Mouse (Mus musculus): ENCODE measurements around the gene Dmbx1. TPM values are rescaled to one million over a fixed set of nuclear protein-coding genes. Genes with fewer than 3 reads are reported as not detected.

Dmbx1 gene
- polyA plus RNA-seq, 1 experiment from 2014 or later: not detected

GRCm38 (mm10) chr4:115908641-115909040, 31.1 kb downstream of the Dmbx1 start:
- 23% methylated on average over 7 of the region's 7 CpGs for WGBS (ENCODE audit: insufficient replicate concordance)
- Histone ChIP-seq H3K4me1 (replicated peaks) (no peaks in the 10 kb centered on the region), H3K9me3 (replicated peaks) (no peaks in the 10 kb centered on the region), H3K4me3 (replicated peaks) (no peak overlapping the region), H3K27ac (replicated peaks) (no peak overlapping the region), H3K36me3 (replicated peaks) (no peaks in the 10 kb centered on the region), H3K4me2 (no peak overlapping the region), H3K27me3 (peaks cover 85% of the 10 kb centered on the region), H3K9ac (no peak overlapping the region)
- ATAC-seq (ENCODE audit: insufficient read depth): no peak

GRCm38 (mm10) chr4:115907994-115908393, 31.7 kb downstream of the Dmbx1 start:
- 11% methylated on average over 1 of the region's 1 CpGs for WGBS (ENCODE audit: insufficient replicate concordance)
- H3K4me3 ChIP-seq (replicated peaks): no peak overlapping the region
- no peaks in the 10 kb centered on the region for H3K36me3 ChIP-seq (replicated peaks)
- no peak overlapping the region for H3K9ac ChIP-seq
- no peak for ATAC-seq (ENCODE audit: insufficient read depth)
- H3K27ac ChIP-seq (replicated peaks): no peak overlapping the region
- no peaks in the 10 kb centered on the region for H3K4me1 ChIP-seq (replicated peaks)
- no peak overlapping the region for H3K4me2 ChIP-seq
- H3K27me3 ChIP-seq: peaks cover 86% of the 10 kb centered on the region
- no peaks in the 10 kb centered on the region for H3K9me3 ChIP-seq (replicated peaks)

- Histone ChIP-seq H3K4me1 (replicated peaks) (no peaks in the 10 kb centered on the region), H3K9ac (no peak overlapping the region), H3K36me3 (replicated peaks) (no peaks in the 10 kb centered on the region), H3K27me3 (peaks cover 88% of the 10 kb centered on the region), H3K4me2 (no peak overlapping the region), H3K4me3 (replicated peaks) (no peak overlapping the region), H3K9me3 (replicated peaks) (no peaks in the 10 kb centered on the region), H3K27ac (replicated peaks) (no peak overlapping the region)
- 61% methylated on average over 3 of the region's 3 CpGs for WGBS (ENCODE audit: insufficient replicate concordance)
- no peak for ATAC-seq (ENCODE audit: insufficient read depth)
Measured at GRCm38 (mm10) chr4:115906791-115907190, 32.9 kb downstream of the Dmbx1 start.

DNA sequence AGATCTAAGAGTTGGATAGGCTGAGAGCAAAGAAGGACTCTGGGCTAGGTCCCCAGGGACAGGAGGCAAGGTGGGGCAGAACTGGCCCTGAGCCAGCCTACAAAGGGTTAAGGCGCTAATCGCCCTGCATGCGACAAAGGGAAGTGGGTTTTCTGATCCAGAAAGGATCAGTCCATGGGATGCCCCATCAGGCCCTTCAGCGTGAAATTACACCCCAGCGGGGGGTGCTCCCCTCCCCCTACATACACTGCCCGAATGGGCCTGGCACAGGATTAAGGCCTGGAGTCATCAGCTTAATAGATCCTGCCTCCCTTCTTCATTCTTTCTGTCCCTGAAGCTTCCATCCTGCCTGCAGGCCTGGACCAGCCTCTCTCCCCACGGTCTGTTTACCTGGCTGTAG, 34.0 kb downstream of the Dmbx1 start:
- no peak overlapping the region for H3K27ac ChIP-seq (replicated peaks)
- no peaks in the 10 kb centered on the region for H3K4me1 ChIP-seq (replicated peaks)
- no peaks in the 10 kb centered on the region for H3K36me3 ChIP-seq (replicated peaks)
- peaks cover 89% of the 10 kb centered on the region for H3K27me3 ChIP-seq
- WGBS (ENCODE audit: insufficient replicate concordance): 13% methylated on average over 7 of the region's 7 CpGs
- H3K4me2 ChIP-seq: no peak overlapping the region
- H3K9ac ChIP-seq: no peak overlapping the region
- no peaks in the 10 kb centered on the region for H3K9me3 ChIP-seq (replicated peaks)
- H3K4me3 ChIP-seq (replicated peaks): no peak overlapping the region
- ATAC-seq (ENCODE audit: insufficient read depth): no peak

DNA sequence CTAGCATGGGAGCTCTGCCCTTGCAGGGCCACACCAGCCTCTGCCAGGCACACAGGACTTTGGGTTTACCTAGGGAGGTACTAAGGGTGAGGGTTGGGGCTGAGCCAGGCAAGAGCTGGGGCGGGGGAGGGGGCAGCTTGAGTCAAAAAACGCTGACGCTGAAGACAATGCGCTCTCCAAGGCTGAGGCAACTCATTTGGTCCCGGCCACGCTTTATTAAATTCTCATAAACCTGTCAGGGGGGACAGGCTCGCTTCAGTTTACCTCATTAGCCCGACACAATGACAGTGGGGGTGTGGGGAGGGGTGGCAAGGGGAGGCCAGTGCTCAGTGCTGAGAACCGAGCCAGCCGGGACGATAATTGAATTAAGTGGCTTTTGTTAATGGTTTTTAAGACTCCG, 35.4 kb downstream of the Dmbx1 start:
- H3K9me3 ChIP-seq (replicated peaks): no peaks in the 10 kb centered on the region
- no peak overlapping the region for H3K4me3 ChIP-seq (replicated peaks)
- no peak for ATAC-seq (ENCODE audit: insufficient read depth)
- H3K27ac ChIP-seq (replicated peaks): no peak overlapping the region
- WGBS (ENCODE audit: insufficient replicate concordance): 27% methylated on average over 12 of the region's 12 CpGs
- no peaks in the 10 kb centered on the region for H3K4me1 ChIP-seq (replicated peaks)
- H3K9ac ChIP-seq: no peak overlapping the region
- H3K4me2 ChIP-seq: no peak overlapping the region
- H3K36me3 ChIP-seq (replicated peaks): no peaks in the 10 kb centered on the region
- peaks cover 95% of the 10 kb centered on the region for H3K27me3 ChIP-seq

- Histone ChIP-seq H3K4me2 (no peak overlapping the region), H3K4me1 (replicated peaks) (no peaks in the 10 kb centered on the region; the same call in 1 of the 2 replicates)
Measured at GRCm38 (mm10) chr4:115902816-115903215, 36.9 kb downstream of the Dmbx1 start.

GRCm38 (mm10) chr4:115897901-115898631, 41.7 kb downstream of the Dmbx1 start:
- Histone ChIP-seq H3K4me3 (replicated peaks) (peak overlapping the region; percentile 21), H3K36me3 (replicated peaks) (no peaks in the 10 kb centered on the region), H3K9me3 (replicated peaks) (no peaks in the 10 kb centered on the region), H3K4me2 (peak overlapping the region; percentile 44), H3K9ac (no peak overlapping the region), H3K27ac (replicated peaks) (no peak overlapping the region), H3K4me1 (replicated peaks) (no peaks in the 10 kb centered on the region; the same call in 1 of the 2 replicates), H3K27me3 (peaks cover 91% of the 10 kb centered on the region)
- ATAC-seq (ENCODE audit: insufficient read depth): no peak
- 2% methylated on average over 56 of the region's 56 CpGs for WGBS (ENCODE audit: insufficient replicate concordance)

More at GRCm38 (mm10) chr4:115902816-115903215, 36.9 kb downstream of the Dmbx1 start:
- Histone ChIP-seq H3K4me3 (replicated peaks) (no peak overlapping the region), H3K9ac (no peak overlapping the region), H3K9me3 (replicated peaks) (no peaks in the 10 kb centered on the region), H3K27me3 (peaks cover 95% of the 10 kb centered on the region), H3K36me3 (replicated peaks) (no peaks in the 10 kb centered on the region), H3K27ac (replicated peaks) (no peak overlapping the region)
- 19% methylated on average over 5 of the region's 5 CpGs for WGBS (ENCODE audit: insufficient replicate concordance)
- ATAC-seq (ENCODE audit: insufficient read depth): no peak

- Histone ChIP-seq H3K4me1 (replicated peaks) (no peaks in the 10 kb centered on the region; the same call in 1 of the 2 replicates), H3K36me3 (replicated peaks) (no peaks in the 10 kb centered on the region), H3K4me3 (replicated peaks) (no peak overlapping the region), H3K4me2 (no peak overlapping the region), H3K27me3 (peaks cover 91% of the 10 kb centered on the region), H3K9ac (no peak overlapping the region), H3K9me3 (replicated peaks) (no peaks in the 10 kb centered on the region), H3K27ac (replicated peaks) (no peak overlapping the region)
- no peak for ATAC-seq (ENCODE audit: insufficient read depth)
- 26% methylated on average over 3 of the region's 3 CpGs for WGBS (ENCODE audit: insufficient replicate concordance)
Measured at GRCm38 (mm10) chr4:115894281-115894680, 45.4 kb downstream of the Dmbx1 start.

DNA sequence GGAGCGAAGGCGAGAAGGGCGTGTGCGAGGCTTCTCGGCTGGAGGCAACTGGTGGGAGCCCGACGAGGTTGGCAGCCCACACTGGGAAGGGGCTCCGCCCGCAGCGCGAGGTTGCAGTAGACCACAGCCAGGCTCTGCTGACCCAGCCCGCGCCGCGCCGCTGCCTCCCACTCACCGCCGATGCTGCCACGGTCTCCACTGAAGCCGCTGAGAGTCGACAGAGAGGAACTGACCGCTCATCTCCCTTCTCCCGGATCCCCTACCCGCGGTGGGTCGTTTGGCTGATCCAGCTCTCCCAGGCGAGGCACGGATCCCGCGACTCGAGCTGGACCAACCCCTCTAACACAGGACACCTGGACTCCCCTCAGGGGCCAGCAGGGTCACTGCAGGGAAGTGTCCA, 49.2 kb downstream of the Dmbx1 start, which contains the start of gene 6430628N08Rik:
Gene 6430628N08Rik (plus strand): TSS at position 113 of the 400 bp plus-strand sequence.
- H3K4me3 ChIP-seq (replicated peaks): no peak within 1 kb of the TSS
- H3K9me3 ChIP-seq (replicated peaks): no peaks in the 10 kb centered on the region
- peaks cover 80% of the 10 kb centered on the region for H3K27me3 ChIP-seq

DNA sequence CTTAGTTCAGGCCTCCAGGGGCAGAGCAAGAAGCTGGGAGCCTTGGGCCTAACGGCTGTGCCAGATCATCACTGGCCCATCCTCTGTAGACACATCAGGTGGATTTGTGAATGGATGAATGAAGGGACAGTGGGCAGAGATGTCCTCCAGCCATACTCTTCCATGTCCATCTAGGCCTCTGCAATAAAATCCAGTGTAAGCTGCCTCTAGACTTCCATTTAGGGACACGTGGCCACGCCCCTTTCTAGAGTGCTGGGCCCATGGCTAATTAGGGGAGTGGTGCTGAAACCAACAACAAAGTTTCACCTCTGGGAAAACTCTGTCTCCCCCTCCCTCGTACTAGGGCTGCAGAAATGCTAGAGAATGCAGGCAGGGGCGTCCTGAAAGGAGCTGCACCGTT, 49.7 kb downstream of the Dmbx1 start:
- no peak for ATAC-seq (ENCODE audit: insufficient read depth)
- peaks cover 75% of the 10 kb centered on the region for H3K27me3 ChIP-seq
- H3K27ac ChIP-seq (replicated peaks): no peak overlapping the region
- no peaks in the 10 kb centered on the region for H3K36me3 ChIP-seq (replicated peaks)
- no peaks in the 10 kb centered on the region for H3K4me1 ChIP-seq (replicated peaks)
- no peaks in the 10 kb centered on the region for H3K9me3 ChIP-seq (replicated peaks)
- no peak overlapping the region for H3K4me3 ChIP-seq (replicated peaks)
- no peak overlapping the region for H3K9ac ChIP-seq
- peak overlapping the region; percentile 25 for H3K4me2 ChIP-seq
- WGBS (ENCODE audit: insufficient replicate concordance): 18% methylated on average over 6 of the region's 6 CpGs

More for the DNA sequence above, 49.2 kb downstream of the Dmbx1 start, which contains the start of gene 6430628N08Rik:
- H3K27ac ChIP-seq (replicated peaks): no peak within 1 kb of the TSS
- ATAC-seq (ENCODE audit: insufficient read depth): no peak
- no peaks in the 10 kb centered on the region for H3K4me1 ChIP-seq (replicated peaks)
- no peak within 1 kb of the TSS for H3K9ac ChIP-seq
- H3K4me2 ChIP-seq: peak within 1 kb of the TSS; percentile 25
- WGBS (ENCODE audit: insufficient replicate concordance): 4% methylated on average over 31 of the region's 31 CpGs
- H3K36me3 ChIP-seq (replicated peaks): no peaks in the 10 kb centered on the region

DNA sequence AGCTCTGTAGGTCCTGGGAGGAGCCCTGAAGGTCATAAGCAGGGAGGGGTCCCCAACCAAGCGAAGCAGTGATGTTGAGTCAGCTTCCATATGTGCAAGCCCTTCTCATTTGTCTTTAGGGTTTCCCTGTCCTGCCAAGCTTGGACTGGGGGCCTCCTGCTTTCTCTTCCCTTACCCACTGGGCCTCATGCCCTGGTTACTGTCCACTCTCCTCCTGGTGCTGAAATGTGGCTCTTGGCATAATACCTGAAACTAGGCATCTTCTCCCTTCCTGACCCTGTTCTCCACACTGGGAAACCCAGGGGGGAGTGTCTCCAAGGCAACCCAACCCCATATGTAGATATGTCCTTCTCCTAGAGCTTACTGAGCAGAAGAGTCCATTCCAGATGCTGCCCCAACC, 52.9 kb downstream of the Dmbx1 start:
- no peaks in the 10 kb centered on the region for H3K9me3 ChIP-seq (replicated peaks)
- no peaks in the 10 kb centered on the region for H3K4me1 ChIP-seq (replicated peaks)
- no peaks in the 10 kb centered on the region for H3K36me3 ChIP-seq (replicated peaks)
- WGBS (ENCODE audit: insufficient replicate concordance): 30% methylated on average over 1 of the region's 1 CpGs
- no peak overlapping the region for H3K27ac ChIP-seq (replicated peaks)
- no peak overlapping the region for H3K9ac ChIP-seq
- no peak overlapping the region for H3K4me3 ChIP-seq (replicated peaks)
- no peak for ATAC-seq (ENCODE audit: insufficient read depth)
- peaks cover 53% of the 10 kb centered on the region for H3K27me3 ChIP-seq
- no peak overlapping the region for H3K4me2 ChIP-seq
